Mouse (Mus musculus) frontal cortex, postnatal 25 days (tissue): ENCODE data around the gene Mep1a.

Experiments
- DNase-seq, 2 experiments: peaks; one replicate each; pipeline ENCODE4 v3.0.0; 2022; ENCODE audit warnings: low spot score in 2 of 2

Gene Mep1a

DNA sequence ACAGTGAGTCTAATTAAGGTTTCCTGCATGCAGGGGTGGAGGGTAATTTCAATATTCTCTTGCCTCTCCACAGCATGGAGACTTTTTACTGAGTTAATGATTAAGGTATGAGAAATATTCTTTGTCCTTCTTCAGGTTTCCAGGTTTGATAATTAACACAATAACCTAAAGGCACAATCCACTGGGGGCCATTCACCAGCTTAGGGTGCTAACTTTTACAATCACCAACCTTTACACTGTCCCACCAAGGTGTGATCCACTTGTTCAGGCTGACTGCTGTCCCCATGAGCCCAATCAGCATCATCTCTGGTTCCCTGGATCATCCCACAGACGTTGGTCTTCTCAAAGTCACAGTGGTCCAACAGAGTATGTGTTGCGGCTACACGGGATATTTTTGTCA, 16.6 kb downstream of the Mep1a start:
- DNase-seq = no peak

DNA sequence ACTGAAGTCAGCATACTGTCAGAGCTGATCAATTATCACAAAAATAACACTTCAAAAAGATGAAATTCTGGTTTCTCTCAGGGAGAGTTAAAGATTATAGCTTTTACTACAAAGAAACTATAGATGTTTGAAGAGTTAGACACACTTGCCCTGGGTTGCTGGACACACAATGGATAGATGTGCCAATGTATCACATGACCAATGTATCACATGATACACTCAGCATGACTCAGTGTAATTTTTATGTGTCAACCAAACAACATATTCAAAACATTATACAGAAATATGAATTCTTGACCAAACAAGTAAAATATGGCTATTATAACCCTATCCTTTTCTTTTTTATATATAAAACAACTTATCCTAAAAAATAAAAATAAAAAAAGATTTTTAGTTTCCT, 25.0 kb downstream of the Mep1a start:
- no peak for DNase-seq

DNA sequence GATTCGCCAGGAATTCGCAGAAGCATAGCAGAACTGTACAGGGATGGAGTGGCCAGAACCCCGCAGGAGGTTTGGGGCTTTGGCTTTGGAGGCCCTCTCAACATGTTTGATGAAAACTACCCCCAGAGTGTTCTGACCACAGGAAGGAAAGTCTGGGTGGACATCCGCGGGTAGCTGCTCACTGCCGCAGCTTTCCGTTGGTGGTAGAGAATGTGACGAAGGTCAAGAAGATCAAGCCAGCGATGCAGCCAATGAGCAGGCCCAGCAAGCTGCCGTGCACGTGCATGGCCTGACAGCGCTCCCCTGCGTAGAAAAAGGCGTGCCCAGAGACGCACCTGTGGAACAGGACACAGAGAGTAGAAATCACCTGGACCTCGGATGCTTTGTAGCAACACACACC, 27.8 kb downstream of the Mep1a start:
- DNase-seq = no peak

DNA sequence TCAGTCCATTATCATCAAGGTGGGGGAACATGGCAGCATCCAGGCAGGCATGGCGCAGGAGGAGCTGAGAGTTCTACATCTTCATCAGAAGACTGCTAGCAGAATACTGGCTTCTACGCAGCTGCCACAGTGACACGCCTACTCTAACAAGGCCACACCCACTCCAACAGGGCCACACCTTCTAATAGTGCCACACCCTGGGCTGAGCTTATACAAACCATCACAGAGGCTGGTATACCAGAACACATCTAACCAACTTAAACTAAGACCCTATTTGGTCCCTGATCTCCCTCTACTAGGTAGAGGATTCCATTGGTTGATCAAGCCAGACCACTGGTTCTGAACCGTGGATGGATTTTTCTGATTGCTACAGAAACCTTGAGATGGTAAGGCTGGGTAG, 30.1 kb downstream of the Mep1a start:
- DNase-seq = no peak

DNA sequence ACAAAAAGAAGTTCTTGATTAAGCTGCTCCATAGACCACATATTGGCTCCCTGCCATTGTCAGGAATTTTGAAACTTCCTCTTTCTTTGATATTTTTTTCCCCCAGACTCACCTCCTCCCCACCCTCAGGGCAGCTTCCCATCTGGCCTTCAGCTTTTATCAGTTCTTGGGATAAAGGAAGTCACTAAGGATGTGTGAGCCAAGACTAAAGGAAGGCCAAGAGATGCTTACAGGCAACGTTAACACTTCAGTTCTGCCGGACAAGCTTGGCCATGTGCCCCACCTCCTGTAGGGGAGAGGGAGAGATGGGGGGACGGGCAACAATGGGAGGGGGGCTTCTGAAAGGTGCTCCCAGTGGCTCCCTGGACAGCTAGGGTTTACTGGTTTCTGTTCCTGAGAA, 32.6 kb downstream of the Mep1a start:
- no peak for DNase-seq

DNA sequence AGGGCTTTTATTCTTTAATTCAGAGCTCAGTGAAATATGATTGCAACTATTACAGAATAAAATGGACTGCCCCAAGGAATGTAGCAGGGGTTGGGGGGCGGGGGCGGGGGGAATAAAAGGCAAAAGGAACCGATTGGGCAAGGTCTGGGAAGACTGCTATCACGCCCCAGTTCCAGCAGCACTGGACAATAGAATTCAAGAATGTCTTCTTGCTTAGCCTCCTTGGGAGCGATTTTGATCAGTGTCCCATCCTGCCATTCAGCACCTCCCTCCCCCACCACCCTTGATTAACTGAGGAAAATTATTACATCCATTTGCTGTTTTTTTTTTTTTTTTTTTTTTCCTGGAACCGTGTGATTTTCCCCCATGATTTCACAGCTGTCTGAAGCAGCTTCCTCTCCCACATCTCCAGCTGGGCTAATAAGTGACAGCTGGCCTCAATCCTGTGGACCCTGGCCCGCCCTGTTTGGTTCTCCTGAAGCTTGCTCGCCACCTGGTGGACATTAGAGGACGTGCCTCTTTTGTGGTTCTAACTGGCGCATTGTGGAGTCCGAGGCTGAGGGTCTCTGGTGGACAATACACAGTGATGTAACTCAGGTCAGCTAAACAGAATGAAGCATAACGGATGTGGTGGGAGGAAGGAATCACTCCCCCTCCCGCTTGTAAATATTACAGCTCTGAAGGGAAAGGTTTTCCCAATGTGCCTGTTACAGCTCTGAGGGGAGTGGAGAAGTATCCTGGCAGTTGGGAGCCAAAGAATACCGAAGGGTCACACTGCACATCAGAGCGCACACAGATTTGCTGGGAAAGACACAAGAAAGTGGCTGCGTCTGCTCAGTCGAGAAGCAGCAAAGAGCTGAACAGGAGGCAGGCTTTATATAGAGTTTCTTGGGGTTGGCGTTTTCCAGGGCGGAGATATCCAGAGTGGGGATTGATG, 42.1 kb downstream of the Mep1a start:
- peak; percentile 29 to 57 for DNase-seq

DNA sequence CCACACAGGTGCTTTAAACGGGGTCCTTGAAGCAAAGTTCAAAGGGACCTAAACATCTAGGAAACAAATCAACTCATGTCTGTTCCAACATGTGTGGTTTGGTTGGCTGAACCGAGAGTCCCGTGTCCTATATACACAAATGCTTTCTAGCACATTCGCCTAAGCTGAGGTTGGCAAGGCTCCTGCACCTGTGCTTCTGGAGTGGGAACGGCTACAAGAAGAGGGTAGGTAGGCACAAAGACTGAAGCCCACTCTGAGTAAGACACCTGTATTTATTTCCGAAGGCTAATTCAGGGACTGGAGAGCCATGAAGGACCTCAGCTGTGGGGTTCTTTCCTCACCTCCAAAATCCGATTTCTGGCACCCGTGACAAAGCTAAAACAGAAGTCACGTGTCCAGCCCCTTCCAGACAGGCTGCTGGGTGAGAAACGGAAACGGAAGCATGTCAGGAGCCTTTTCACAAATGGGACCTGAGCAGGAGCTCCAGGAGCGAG, 42.8 kb downstream of the Mep1a start:
- DNase-seq = no peak

DNA sequence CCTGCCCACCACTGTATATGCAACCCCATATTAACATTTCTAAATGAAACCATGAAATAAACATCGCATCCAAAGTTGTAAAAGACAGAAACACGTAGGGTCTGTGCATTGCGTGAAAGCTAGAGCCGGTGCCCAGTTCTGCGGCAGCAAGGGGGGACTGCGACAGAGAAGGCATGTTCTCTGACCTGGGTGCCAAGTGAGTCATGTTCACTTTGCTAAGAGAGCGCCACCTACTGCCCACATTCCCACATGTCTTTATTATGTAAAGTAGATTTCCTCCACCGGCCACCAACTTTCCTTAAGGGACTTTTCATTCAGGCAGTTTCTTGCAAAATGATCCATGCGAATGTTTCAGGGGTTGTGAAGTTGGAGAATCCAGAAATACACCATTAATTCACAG, 44.0 kb downstream of the Mep1a start:
- peak; percentile 58 to 65 for DNase-seq

DNA sequence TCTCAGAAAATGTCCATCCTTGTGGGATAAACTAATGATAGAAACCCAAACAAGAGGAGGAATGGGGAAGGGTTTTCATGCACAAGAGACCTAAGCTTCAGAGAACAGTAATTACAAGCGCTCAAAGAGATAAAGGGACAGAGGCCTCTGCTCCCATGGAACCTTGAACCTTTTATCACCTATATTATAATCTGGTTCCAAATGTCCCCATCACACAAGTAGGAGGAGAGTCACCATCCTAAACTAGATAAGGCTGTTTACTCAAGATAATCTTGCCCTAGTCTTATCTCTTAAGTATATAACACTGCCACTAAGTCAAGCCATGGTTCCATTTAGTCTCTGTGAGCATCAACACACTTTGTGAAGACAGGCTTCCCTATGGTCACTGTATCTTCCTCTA, 51.4 kb downstream of the Mep1a start:
- DNase-seq = no peak

DNA sequence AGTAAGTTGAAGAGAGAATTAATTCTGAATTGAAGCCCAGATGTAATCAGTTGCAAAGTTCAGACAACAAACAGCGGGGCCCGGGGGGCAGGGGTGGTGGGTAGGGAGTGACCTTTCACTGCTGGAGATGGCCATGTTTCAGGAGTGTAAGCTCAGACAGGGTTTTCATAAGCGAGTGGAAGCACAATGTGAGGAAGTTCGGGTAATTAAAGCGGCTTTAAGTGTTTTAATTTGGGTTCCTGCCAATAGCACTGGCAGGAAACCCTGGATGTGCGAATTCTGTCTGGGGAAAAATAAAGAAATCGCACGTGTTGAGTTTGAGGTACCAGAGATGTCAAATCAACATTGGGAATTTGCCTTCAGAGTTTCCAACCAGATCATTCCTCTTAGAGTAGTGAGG, 68.1 kb downstream of the Mep1a start:
- DNase-seq = no peak

DNA sequence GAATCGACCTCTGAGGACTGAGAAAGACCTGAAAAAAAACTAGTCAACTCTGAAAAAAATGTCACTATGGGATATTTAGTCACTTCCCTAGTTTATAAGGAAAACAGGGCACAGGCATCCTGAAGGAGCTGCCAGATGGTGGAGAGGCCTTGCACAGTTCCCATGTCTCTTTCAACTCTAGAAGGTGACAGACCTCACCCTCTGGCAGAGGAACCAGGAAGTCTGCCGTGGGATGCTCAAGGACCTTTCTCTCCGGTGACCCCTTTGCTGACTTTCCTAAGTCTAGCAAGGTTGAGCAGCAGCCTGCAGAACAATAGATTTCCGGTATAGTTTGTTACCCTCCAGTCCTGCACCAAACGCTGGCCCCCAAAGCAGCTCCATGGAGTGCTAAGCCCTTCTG, 70.9 kb downstream of the Mep1a start:
- DNase-seq = no peak
